ENCODE assay signal across 24 mouse cellular contexts in the genomic region with DNA sequence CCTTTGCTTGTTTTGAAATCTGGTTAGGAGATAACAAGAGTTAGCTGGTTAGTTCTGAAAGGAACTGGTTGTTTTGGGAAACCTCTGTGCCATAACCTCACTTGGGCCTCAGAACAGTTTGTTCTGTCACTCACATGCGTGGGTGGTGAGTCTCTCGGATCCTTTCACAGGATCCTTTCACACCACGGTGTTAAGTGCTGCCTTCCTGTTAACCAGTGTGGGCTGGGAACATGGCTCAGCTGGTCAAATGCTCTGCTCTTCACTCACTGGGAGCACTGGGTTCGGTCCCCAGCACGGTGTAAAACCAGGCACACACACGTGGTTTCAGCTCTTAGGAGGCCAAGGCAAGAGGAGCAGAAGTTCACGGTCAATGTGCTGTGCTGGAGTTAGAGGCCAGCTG. TPM values are rescaled to one million over a fixed set of nuclear protein-coding genes. Genes with fewer than 3 reads are reported as not detected.
DNase-seq lines count a peak whose midpoint lies in the region; ATAC-seq and TF ChIP-seq lines count a peak whose summit lies in the region.
"Had no signal": no experiment of that assay in that cellular context is flagged by ENCODE, and none has a peak within 500 bp of the region (broad histone marks: within the 10 kb centered on the region; RNA-seq: fewer than 3 reads in every experiment).

No protein-coding gene starts in this region.

- no peaks in the 10 kb centered on the region for H3K9me3 ChIP-seq in forebrain, postnatal 0 days (ENCODE audit: low read length)
- H3K9me3 ChIP-seq in heart, embryonic 10.5 days: no peaks in the 10 kb centered on the region
- H3K9me3 ChIP-seq: embryonic facial prominence, embryonic 13.5 days; forebrain, embryonic 12.5 days; heart, embryonic 13.5 days; hindbrain, embryonic 15.5 days had no signal

- no peak for DNase-seq in spleen, adult 2 months (ENCODE audit: low read depth in 1 of 2, low spot score in 2 of 2)
- no peak for DNase-seq in spleen, postnatal 14 days (ENCODE audit: low spot score in 2 of 2)
- DNase-seq in CD4-positive, CD25-positive, alpha-beta regulatory T cell, adult 2 months (ENCODE audit: low read depth, low spot score): peak; percentile 65
- DNase-seq in T-cell, adult 2 months (ENCODE audit: low spot score): peak; percentile 45
- no peak for DNase-seq in forebrain, postnatal 0 days
- DNase-seq in adrenal gland, adult 18-20 months (ENCODE audit: low spot score in 2 of 2): no peak
- DNase-seq in heart, embryonic 10.5 days (ENCODE audit: low spot score): no peak
- DNase-seq: adrenal gland, postnatal 14 days; cerebellum, adult 18-20 months; cerebellum, adult 9-11 months; cerebellum, postnatal 36 days; heart, adult 2 months; heart, postnatal 36 days had no signal

- H3K27ac ChIP-seq in spleen, adult 2 months (ENCODE audit: insufficient read depth, low read length): peak overlapping the region; percentile 6; the same call in 1 of the 2 replicates
- no peak overlapping the region for H3K27ac ChIP-seq in forebrain, postnatal 0 days (ENCODE audit: low read depth, low read length)
- H3K27ac ChIP-seq in heart, embryonic 10.5 days: no peak overlapping the region
- H3K27ac ChIP-seq: embryonic facial prominence, embryonic 13.5 days; forebrain, embryonic 12.5 days; heart, adult 2 months; heart, embryonic 13.5 days; hindbrain, embryonic 15.5 days had no signal

- 23% methylated on average over 7 of the region's 7 CpGs for WGBS in spleen, adult 2 months
- WGBS in forebrain, postnatal 0 days: 86% methylated on average over 7 of the region's 7 CpGs
- WGBS in heart, embryonic 10.5 days: 52% methylated on average over 7 of the region's 7 CpGs

- no peak overlapping the region for H3K4me3 ChIP-seq in spleen, adult 2 months (ENCODE audit: extremely low read depth, insufficient read depth, insufficient read length)
- H3K4me3 ChIP-seq in forebrain, postnatal 0 days (ENCODE audit: low read depth, low read length): no peak overlapping the region
- no peak overlapping the region for H3K4me3 ChIP-seq in heart, embryonic 10.5 days
- H3K4me3 ChIP-seq: embryonic facial prominence, embryonic 13.5 days; forebrain, embryonic 12.5 days; heart, adult 2 months; heart, embryonic 13.5 days; hindbrain, embryonic 15.5 days had no signal

- H3K9ac ChIP-seq in forebrain, postnatal 0 days: no peak overlapping the region
- H3K9ac ChIP-seq: embryonic facial prominence, embryonic 13.5 days; forebrain, embryonic 12.5 days; heart, embryonic 13.5 days; hindbrain, embryonic 15.5 days had no signal

- no peak for TF ChIP-seq CTCF in spleen, adult 2 months (IDR thresholded peaks at IDR 0.05; ENCODE audit: extremely low read depth, insufficient read depth, insufficient read length, insufficient replicate concordance)
- no peak for TF ChIP-seq CTCF in forebrain, postnatal 0 days (IDR thresholded peaks at IDR 0.05; ENCODE audit: low read depth)

- no peaks in the 10 kb centered on the region for H3K27me3 ChIP-seq in spleen, adult 2 months (ENCODE audit: control insufficient read depth, insufficient read depth, low read length)
- no peaks in the 10 kb centered on the region for H3K27me3 ChIP-seq in forebrain, postnatal 0 days (ENCODE audit: insufficient read depth, low read length)
- H3K27me3 ChIP-seq in heart, embryonic 10.5 days (ENCODE audit: insufficient read depth, poor library complexity, severe bottlenecking): 0 out of 2 replicates have a peak, but pooled peaks cover 4% of the 10 kb centered on the region
- H3K27me3 ChIP-seq: CH12.LX; embryonic facial prominence, embryonic 13.5 days; heart, embryonic 13.5 days; hindbrain, embryonic 15.5 days; Patski had no signal

- ATAC-seq in inflammation-experienced regulatory T-cells, adult 6 months: peak; percentile 45
- no peak for ATAC-seq in forebrain, postnatal 0 days
- ATAC-seq: Patski had no signal

- H3K4me2 ChIP-seq in forebrain, postnatal 0 days (ENCODE audit: low read depth): no peak overlapping the region
- H3K4me2 ChIP-seq: embryonic facial prominence, embryonic 13.5 days; forebrain, embryonic 12.5 days; heart, embryonic 13.5 days; hindbrain, embryonic 15.5 days had no signal

- H3K4me1 ChIP-seq in spleen, adult 2 months (ENCODE audit: control insufficient read depth, insufficient read depth, insufficient read length): peaks cover 57% of the 10 kb centered on the region
- H3K4me1 ChIP-seq in forebrain, postnatal 0 days (ENCODE audit: insufficient read depth): no peaks in the 10 kb centered on the region
- peaks cover 34% of the 10 kb centered on the region for H3K4me1 ChIP-seq in heart, embryonic 10.5 days
- H3K4me1 ChIP-seq: forebrain, embryonic 12.5 days; hindbrain, embryonic 15.5 days had no signal

- TF ChIP-seq POLR2A in spleen, adult 2 months (IDR thresholded peaks at IDR 0.05; ENCODE audit: low read depth, low read length): no peak

- H3K36me3 ChIP-seq in spleen, adult 2 months (ENCODE audit: control insufficient read depth, insufficient read depth, low read length): no peaks in the 10 kb centered on the region
- H3K36me3 ChIP-seq in forebrain, postnatal 0 days (ENCODE audit: insufficient read depth): no peaks in the 10 kb centered on the region
- H3K36me3 ChIP-seq in heart, embryonic 10.5 days: no peaks in the 10 kb centered on the region
- H3K36me3 ChIP-seq: embryonic facial prominence, embryonic 13.5 days; forebrain, embryonic 12.5 days; heart, embryonic 13.5 days; hindbrain, embryonic 15.5 days had no signal

RNA-seq across cellular contexts. Expression of a gene that starts 11.5 kb away (rescaled TPM):
- polyA plus RNA-seq in spleen, adult 2 months (2012; rRNA removed): 116 and 178 TPM in 2 replicates
- polyA plus RNA-seq in inflammation-experienced regulatory T-cells, adult 6 months (2017; shearing (Covaris generic)): 10 to 100 TPM; 26.0 to 29.5 (median 27.9) TPM
- total RNA-seq in forebrain, postnatal 0 days (2014; rRNA removed): 10.0 and 13.9 TPM in 2 replicates
- 19.1 and 20.2 TPM in 2 replicates for polyA plus RNA-seq in forebrain, postnatal 0 days (2015; fragmentation: Nextera tagmentation; extraction: Ambion mirVana)
- total RNA-seq in adrenal gland, adult 18-20 months (2021): 1 to 10 TPM in 1 of 2 experiments, under 1 TPM in 1; 0.66 to 2.0 TPM
- polyA plus RNA-seq in heart, embryonic 10.5 days (2016; fragmentation: Nextera tagmentation; extraction: Ambion mirVana): 14.1 and 15.7 TPM in 2 replicates

RNA-seq across cellular contexts. Expression of a gene that starts 14.0 kb away (rescaled TPM):
- 0.08 TPM in 2 replicates for polyA plus RNA-seq in spleen, adult 2 months (2012; rRNA removed)
- under 1 TPM in 2 of 3 experiments, not detected in 1; 0.21 to 0.35 TPM for polyA plus RNA-seq in inflammation-experienced regulatory T-cells, adult 6 months (2017; shearing (Covaris generic))
- total RNA-seq in forebrain, postnatal 0 days (2014; rRNA removed): not detected in 2 replicates
- not detected in 2 replicates for polyA plus RNA-seq in forebrain, postnatal 0 days (2015; fragmentation: Nextera tagmentation; extraction: Ambion mirVana)
- total RNA-seq in adrenal gland, adult 18-20 months (2021): not detected
- polyA plus RNA-seq in heart, embryonic 10.5 days (2016; fragmentation: Nextera tagmentation; extraction: Ambion mirVana): 0.08 TPM in 1 of 2 replicates, not detected in the other
- total RNA-seq: adrenal gland, postnatal 14 days; gastrocnemius, adult 8-10 months; heart, adult 2 months; heart, postnatal 36 days had no signal
- polyA plus RNA-seq: forebrain, embryonic 12.5 days; heart, adult 2 months; heart, embryonic 13.5 days; heart, postnatal 0 days; hindbrain, embryonic 11.5 days; hindbrain, embryonic 15.5 days; intestine, embryonic 14.5 days; Patski had no signal

RNA-seq across cellular contexts. Expression of a gene that starts 38.6 kb away (rescaled TPM):
- 1.2 and 1.3 TPM in 2 replicates for polyA plus RNA-seq in spleen, adult 2 months (2012; rRNA removed)
- polyA plus RNA-seq in inflammation-experienced regulatory T-cells, adult 6 months (2017; shearing (Covaris generic)): under 1 TPM in 1 of 3 experiments, not detected in 2; 0.13 TPM
- 0.46 and 0.67 TPM in 2 replicates for total RNA-seq in forebrain, postnatal 0 days (2014; rRNA removed)
- 0.38 and 0.80 TPM in 2 replicates for polyA plus RNA-seq in forebrain, postnatal 0 days (2015; fragmentation: Nextera tagmentation; extraction: Ambion mirVana)
- total RNA-seq in adrenal gland, adult 18-20 months (2021): 1 to 10 TPM; 1.1 to 1.9 TPM
- 9.2 and 10.1 TPM in 2 replicates for polyA plus RNA-seq in heart, embryonic 10.5 days (2016; fragmentation: Nextera tagmentation; extraction: Ambion mirVana)
- polyA plus RNA-seq: Patski had no signal

RNA-seq across cellular contexts. Expression of a gene that starts 54.4 kb away (rescaled TPM):
- polyA plus RNA-seq in spleen, adult 2 months (2012; rRNA removed): 22.2 and 33.5 TPM in 2 replicates
- polyA plus RNA-seq in inflammation-experienced regulatory T-cells, adult 6 months (2017; shearing (Covaris generic)): 10 to 100 TPM; 25.3 to 34.8 (median 28.0) TPM
- 178 and 203 TPM in 2 replicates for total RNA-seq in forebrain, postnatal 0 days (2014; rRNA removed)
- polyA plus RNA-seq in forebrain, postnatal 0 days (2015; fragmentation: Nextera tagmentation; extraction: Ambion mirVana): 89.3 and 110 TPM in 2 replicates
- total RNA-seq in adrenal gland, adult 18-20 months (2021): 100 to 1,000 TPM in 1 of 2 experiments, 10 to 100 TPM in 1; 81.9 to 100 TPM
- 97.1 and 110 TPM in 2 replicates for polyA plus RNA-seq in heart, embryonic 10.5 days (2016; fragmentation: Nextera tagmentation; extraction: Ambion mirVana)

Comparison
In these comparisons a context has a peak if more than half of its experiments do, and no peak if none do; other contexts are left out.
1. DNase-seq: peak in CD4-positive, CD25-positive, alpha-beta regulatory T cell, adult 2 months (single experiment) and T-cell, adult 2 months (single experiment); none in spleen, adult 2 months (0 of 2), spleen, postnatal 14 days (0 of 2), forebrain, postnatal 0 days (single experiment), adrenal gland, adult 18-20 months (0 of 2) and heart, embryonic 10.5 days (single experiment).